Mouse (Mus musculus) thymus, postnatal 36 days (tissue): ENCODE results near the gene Adamtsl5.

Experiments
- DNase-seq, 2 experiments: peaks; one replicate each; pipeline ENCODE4 v3.0.0; 2022; ENCODE audit warnings: mixed read lengths in 2 of 2

The Adamtsl5 gene

GRCm38 (mm10) chr10:80342305-80342748 is 5.9 kb downstream of the Adamtsl5 start:
- no peak for DNase-seq

- peak in 1 of 2 experiments; percentile 17 for DNase-seq
Measured at GRCm38 (mm10) chr10:80341491-80342304, 6.5 kb downstream of the Adamtsl5 start.

GRCm38 (mm10) chr10:80341026-80341425 is 7.2 kb downstream of the Adamtsl5 start:
- no peak for DNase-seq

GRCm38 (mm10) chr10:80339941-80340750 is 8.1 kb downstream of the Adamtsl5 start:
- peak; percentile 74 to 79 for DNase-seq

GRCm38 (mm10) chr10:80336263-80336662 is 11.9 kb downstream of the Adamtsl5 start:
- no peak for DNase-seq

- DNase-seq, result no peak
Measured at GRCm38 (mm10) chr10:80332525-80332989, 15.7 kb downstream of the Adamtsl5 start.

- DNase-seq, result no peak
Measured at GRCm38 (mm10) chr10:80331636-80332524, 16.3 kb downstream of the Adamtsl5 start.

- DNase-seq, result no peak
Measured at GRCm38 (mm10) chr10:80330888-80331287, 17.3 kb downstream of the Adamtsl5 start.

GRCm38 (mm10) chr10:80330084-80330483 is 18.1 kb downstream of the Adamtsl5 start:
- no peak for DNase-seq

GRCm38 (mm10) chr10:80329273-80330081 is 18.7 kb downstream of the Adamtsl5 start, which contains the start of the genes Pcsk4 and Reep6:
TSS of gene Pcsk4 (minus strand) at chr10:80329498.
TSS of gene Reep6 (plus strand) at chr10:80329953.
- DNase-seq, result peak; percentile 63 to 77

- peak in 1 of 2 experiments; percentile 19 for DNase-seq
Measured at GRCm38 (mm10) chr10:80325045-80325444, 23.2 kb downstream of the Adamtsl5 start.

- no peak for DNase-seq
Measured at GRCm38 (mm10) chr10:80324120-80325037, 23.8 kb downstream of the Adamtsl5 start.

GRCm38 (mm10) chr10:80323261-80324119 is 24.7 kb downstream of the Adamtsl5 start:
- peak; percentile 58 to 68 for DNase-seq

- DNase-seq, result peak in 1 of 2 experiments; percentile 47
Measured at GRCm38 (mm10) chr10:80322811-80323211, 25.4 kb downstream of the Adamtsl5 start.

GRCm38 (mm10) chr10:80321670-80322581 is 26.3 kb downstream of the Adamtsl5 start:
- DNase-seq, result peak in 1 of 2 experiments; percentile 23

- DNase-seq, result no peak
Measured at GRCm38 (mm10) chr10:80321014-80321669, 27.1 kb downstream of the Adamtsl5 start.

- DNase-seq, result peak; percentile 88 to 90
Measured at GRCm38 (mm10) chr10:80320340-80320760, 27.9 kb downstream of the Adamtsl5 start, which contains the start of gene 2310011J03Rik. TSS of gene 2310011J03Rik (minus strand) at chr10:80320537.
